28 mouse cellular contexts compared by ENCODE assay signal in genomic region chr13:45859081-45859709, GRCm38 (mm10).
DNase-seq lines count a peak whose midpoint lies in the region; ATAC-seq and TF ChIP-seq lines count a peak whose summit lies in the region.
"Had no signal": no experiment of that assay in that cellular context is flagged by ENCODE, and none has a peak within 500 bp of the region (broad histone marks: within the 10 kb centered on the region; RNA-seq: fewer than 3 reads in every experiment).

No protein-coding gene starts in this region.

- DNase-seq in midbrain, embryonic 11.5 days (ENCODE audit: low spot score, missing footprints) = peak; percentile 67
- no peak for DNase-seq in midbrain, postnatal 0 days (ENCODE audit: low spot score)
- peak; percentile 42 for DNase-seq in liver
- no peak for DNase-seq in liver, embryonic 13.5 days
- DNase-seq in yolk sac, embryonic 10.5 days (ENCODE audit: low spot score) = peak; percentile 86
- DNase-seq in lung, postnatal 25 days (ENCODE audit: low spot score) = no peak
- no peak for DNase-seq in ovary, adult 18-20 months (ENCODE audit: low spot score)
- DNase-seq: adrenal gland, adult 8-10 months; B cell, adult 2 months; cerebellum, adult 18-20 months; cerebellum, postnatal 14 days; gastrocnemius, postnatal 10 days; heart, adult 18-20 months; heart, postnatal 10 days; kidney, adult 2 months; layer of hippocampus, adult 9-11 months; left cerebral cortex, postnatal 4 days; thymus, adult 18-20 months; thymus, postnatal 4 days had no signal

- H3K9ac ChIP-seq in midbrain, embryonic 11.5 days (ENCODE audit: low read length) = no peak overlapping the region
- no peak overlapping the region for H3K9ac ChIP-seq in midbrain, postnatal 0 days (replicated peaks; ENCODE audit: low read length, poor library complexity, severe bottlenecking)
- no peak overlapping the region for H3K9ac ChIP-seq in liver, embryonic 13.5 days
- H3K9ac ChIP-seq: heart, embryonic 12.5 days; limb, embryonic 15.5 days; midbrain, embryonic 12.5 days had no signal

- H3K4me3 ChIP-seq in midbrain, embryonic 11.5 days (ENCODE audit: low read depth, low read length) = no peak overlapping the region
- no peak overlapping the region for H3K4me3 ChIP-seq in midbrain, postnatal 0 days (ENCODE audit: low read depth, low read length)
- H3K4me3 ChIP-seq in liver, embryonic 13.5 days (replicated peaks) = no peak overlapping the region
- H3K4me3 ChIP-seq: forebrain, embryonic 10.5 days; heart, embryonic 12.5 days; hindbrain, embryonic 10.5 days; limb, embryonic 15.5 days; midbrain, embryonic 12.5 days had no signal

- WGBS in midbrain, embryonic 11.5 days = 79% methylated on average over 12 of the region's 12 CpGs
- 70% methylated on average over 12 of the region's 12 CpGs for WGBS in midbrain, postnatal 0 days
- WGBS in liver, embryonic 13.5 days (ENCODE audit: insufficient replicate concordance) = 53% methylated on average over 12 of the region's 12 CpGs

- no peaks in the 10 kb centered on the region for H3K36me3 ChIP-seq in midbrain, embryonic 11.5 days (ENCODE audit: control insufficient read depth, insufficient read depth, low read length)
- no peaks in the 10 kb centered on the region for H3K36me3 ChIP-seq in midbrain, postnatal 0 days (ENCODE audit: insufficient read depth, low read length)
- H3K36me3 ChIP-seq in liver, embryonic 13.5 days = no peaks in the 10 kb centered on the region
- H3K36me3 ChIP-seq: forebrain, embryonic 10.5 days; heart, embryonic 12.5 days; hindbrain, embryonic 10.5 days; limb, embryonic 15.5 days; midbrain, embryonic 12.5 days had no signal

- no peak for ATAC-seq in midbrain, embryonic 11.5 days (ENCODE audit: low FRiP score)
- ATAC-seq in midbrain, postnatal 0 days (ENCODE audit: low FRiP score) = no peak
- peak; percentile 82 for ATAC-seq in liver, embryonic 13.5 days (ENCODE audit: low read depth)
- ATAC-seq: activated CD4-positive, CD25-positive, alpha-beta regulatory T cell, adult 4 months; lung, postnatal 0 days had no signal

- no peak for TF ChIP-seq CTCF in midbrain, postnatal 0 days (IDR thresholded peaks at IDR 0.05)

- no peak overlapping the region for H3K4me2 ChIP-seq in midbrain, embryonic 11.5 days
- no peak overlapping the region for H3K4me2 ChIP-seq in midbrain, postnatal 0 days (ENCODE audit: low read depth, low read length, poor library complexity, severe bottlenecking)
- H3K4me2 ChIP-seq in liver, embryonic 13.5 days = peak overlapping the region; percentile 32
- H3K4me2 ChIP-seq: heart, embryonic 12.5 days; limb, embryonic 15.5 days; midbrain, embryonic 12.5 days had no signal

- H3K27me3 ChIP-seq in midbrain, embryonic 11.5 days (ENCODE audit: control insufficient read depth, insufficient read depth, low read length) = peaks cover 33% of the 10 kb centered on the region
- H3K27me3 ChIP-seq in midbrain, postnatal 0 days (ENCODE audit: insufficient read depth, low read length) = no peaks in the 10 kb centered on the region
- H3K27me3 ChIP-seq in liver, embryonic 13.5 days = no peaks in the 10 kb centered on the region
- H3K27me3 ChIP-seq: CH12.LX; heart, embryonic 12.5 days; limb, embryonic 15.5 days had no signal

- H3K9me3 ChIP-seq in midbrain, embryonic 11.5 days (ENCODE audit: control insufficient read depth, low read length) = no peaks in the 10 kb centered on the region
- no peaks in the 10 kb centered on the region for H3K9me3 ChIP-seq in midbrain, postnatal 0 days (ENCODE audit: low read length)
- H3K9me3 ChIP-seq in liver, embryonic 13.5 days (replicated peaks) = no peaks in the 10 kb centered on the region
- H3K9me3 ChIP-seq: forebrain, embryonic 10.5 days; heart, embryonic 12.5 days; hindbrain, embryonic 10.5 days; limb, embryonic 15.5 days; midbrain, embryonic 12.5 days had no signal

- H3K4me1 ChIP-seq in midbrain, embryonic 11.5 days (ENCODE audit: control insufficient read depth, insufficient read depth, low read length) = peaks cover 4% of the 10 kb centered on the region; the same call in 1 of the 2 replicates
- H3K4me1 ChIP-seq in midbrain, postnatal 0 days (ENCODE audit: insufficient read depth, low read length) = no peaks in the 10 kb centered on the region
- peaks cover 50% of the 10 kb centered on the region for H3K4me1 ChIP-seq in liver, embryonic 13.5 days (replicated peaks)
- H3K4me1 ChIP-seq: limb, embryonic 15.5 days had no signal

- no peak overlapping the region for H3K27ac ChIP-seq in midbrain, embryonic 11.5 days (ENCODE audit: low read depth, low read length)
- H3K27ac ChIP-seq in midbrain, postnatal 0 days (ENCODE audit: low read depth, low read length) = no peak overlapping the region
- peak overlapping the region; percentile 34; the same call in 1 of the 2 replicates for H3K27ac ChIP-seq in liver, embryonic 13.5 days
- H3K27ac ChIP-seq: forebrain, embryonic 10.5 days; hindbrain, embryonic 10.5 days; kidney, postnatal 0 days; limb, embryonic 15.5 days; midbrain, embryonic 12.5 days had no signal

Comparison
In these comparisons a context has a peak if more than half of its experiments do, and no peak if none do; other contexts are left out.
1. DNase-seq: peak in midbrain, embryonic 11.5 days (single experiment), liver (single experiment) and yolk sac, embryonic 10.5 days (single experiment); none in midbrain, postnatal 0 days (single experiment), liver, embryonic 13.5 days (single experiment), lung, postnatal 25 days (single experiment) and ovary, adult 18-20 months (single experiment).